Mouse (Mus musculus) spleen, postnatal 36 days (tissue): ENCODE measurements around the gene Gp5.
A peak's percentile ranks its signal among the peaks of the same experiment; 100 is the strongest.
"Not testable (repeated sequence)": the region's sequence is repeated elsewhere in the genome, so short reads cannot be mapped to it uniquely, and the experiment has no call there.

Source experiments
- DNase-seq, 2 experiments: peaks; one replicate each; pipeline ENCODE4 v3.0.0; 2022; ENCODE audit warnings: low spot score in 2 of 2, mixed read lengths in 1 of 2

Gp5 gene

DNA sequence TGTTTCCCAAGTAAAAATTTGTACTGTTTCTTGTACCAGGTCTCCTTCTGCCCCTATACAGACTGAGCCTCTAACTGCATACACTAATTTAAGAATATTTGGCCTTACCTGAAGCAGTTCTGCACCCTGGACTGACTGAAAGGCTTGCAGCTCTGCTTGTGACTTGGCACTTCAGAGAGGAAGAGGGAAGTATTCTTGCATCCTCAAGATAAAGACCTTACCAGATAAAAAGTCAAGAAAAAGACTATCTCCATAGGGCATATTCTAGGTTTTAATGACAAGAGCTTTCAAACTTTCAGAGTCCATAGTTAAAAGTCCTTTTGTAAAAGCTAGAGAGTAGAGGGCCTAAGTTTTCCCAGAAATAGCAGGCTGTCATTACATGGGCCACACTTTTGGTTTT, at the start of gene Gp5:
TSS of gene Gp5 (minus strand) at position 133 of the 400 bp plus-strand sequence.
- no peak for DNase-seq

DNA sequence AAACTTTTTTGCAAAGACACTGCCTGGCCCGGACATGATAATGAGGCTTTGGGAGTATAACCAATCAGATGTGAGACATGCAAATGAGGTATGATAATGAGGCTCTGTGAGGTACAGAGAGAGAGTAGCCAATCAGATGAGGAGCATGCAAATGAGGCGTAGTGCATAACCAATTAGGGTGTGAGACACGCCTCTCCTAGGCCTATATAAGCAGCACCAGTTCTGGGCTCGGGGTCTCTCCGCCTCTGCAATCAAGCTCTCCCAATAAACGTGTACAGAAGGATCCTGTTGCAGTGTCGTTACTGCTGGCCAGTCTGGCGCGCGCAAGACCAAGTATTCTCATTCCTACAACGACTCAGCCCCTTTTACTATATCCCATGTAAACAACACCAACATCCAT, 42.9 kb upstream of the Gp5 start:
- DNase-seq = not testable (repeated sequence)

DNA sequence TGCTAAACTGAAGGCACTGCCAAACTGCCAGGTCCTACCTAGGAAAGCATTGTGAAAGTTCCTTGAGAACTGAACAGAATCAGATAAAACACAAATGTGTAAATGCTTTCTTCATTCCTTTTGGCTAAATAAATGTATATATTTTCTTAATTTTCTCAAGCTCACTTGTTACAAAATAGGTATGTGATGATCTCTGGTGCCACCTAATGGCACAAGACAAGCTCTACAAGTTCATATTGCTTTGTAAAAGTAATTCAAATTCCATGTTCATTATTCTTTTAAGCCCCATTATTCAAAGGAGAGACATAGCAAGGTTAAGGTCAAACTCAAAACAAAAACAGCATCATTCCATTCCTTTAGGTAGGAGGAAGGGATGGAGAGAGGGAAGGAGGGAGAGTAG, 3.7 kb upstream of the Gp5 start:
- peak in 1 of 2 experiments; percentile 11 for DNase-seq

DNA sequence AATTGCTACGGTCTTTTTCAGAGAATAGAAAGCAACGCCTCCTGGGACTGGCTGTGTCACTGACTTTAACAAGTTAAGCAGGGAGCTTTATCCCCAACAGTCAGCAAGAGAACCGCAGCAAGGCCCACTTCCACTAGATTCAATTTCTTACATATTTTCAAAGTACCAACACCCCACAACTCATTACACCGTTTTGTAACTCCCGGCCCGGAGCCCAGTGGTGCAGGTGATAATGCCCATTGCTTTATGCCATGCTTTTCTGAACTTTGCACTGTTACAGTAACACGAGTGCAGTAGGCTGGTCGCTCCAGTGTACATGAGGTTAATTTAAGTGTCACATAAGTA, 436 bp downstream of the Gp5 start:
- no peak for DNase-seq

DNA sequence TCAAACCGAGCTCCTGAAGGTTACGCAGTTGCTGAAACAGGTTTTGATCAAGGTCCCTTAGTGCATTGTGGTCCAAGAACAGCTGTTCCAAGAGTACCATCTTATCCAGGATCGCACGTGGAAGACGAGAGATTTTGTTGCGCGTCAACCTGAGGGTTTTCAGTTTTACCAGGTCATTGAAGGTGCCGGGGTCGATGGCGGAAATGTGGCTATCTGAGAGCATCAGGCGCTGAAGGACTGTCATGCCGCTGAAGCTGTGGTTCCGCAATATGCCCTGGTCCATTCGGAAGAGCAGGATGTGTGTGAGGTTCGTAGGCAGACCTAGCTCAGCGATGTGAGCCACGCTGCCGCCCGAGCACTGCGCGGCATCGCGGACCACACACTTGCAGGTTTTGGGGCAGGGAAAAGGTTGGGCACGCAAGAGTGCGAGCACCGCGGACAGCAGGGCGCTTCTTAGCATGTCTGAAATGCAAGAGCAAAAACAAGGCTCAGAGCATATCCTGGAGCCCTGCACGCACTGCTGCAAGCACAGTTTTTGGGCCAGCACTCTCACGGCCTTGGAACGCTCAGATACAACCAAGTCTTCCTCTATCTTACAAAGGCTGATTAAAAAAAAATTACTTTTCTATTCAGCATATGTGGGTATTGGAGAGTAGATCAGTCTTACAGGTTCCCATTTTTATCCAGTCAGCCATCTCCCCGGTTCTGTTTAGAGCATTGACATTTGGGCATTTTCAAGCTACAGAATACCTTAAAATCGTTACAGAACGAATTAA, 996 bp downstream of the Gp5 start:
- DNase-seq = no peak

DNA sequence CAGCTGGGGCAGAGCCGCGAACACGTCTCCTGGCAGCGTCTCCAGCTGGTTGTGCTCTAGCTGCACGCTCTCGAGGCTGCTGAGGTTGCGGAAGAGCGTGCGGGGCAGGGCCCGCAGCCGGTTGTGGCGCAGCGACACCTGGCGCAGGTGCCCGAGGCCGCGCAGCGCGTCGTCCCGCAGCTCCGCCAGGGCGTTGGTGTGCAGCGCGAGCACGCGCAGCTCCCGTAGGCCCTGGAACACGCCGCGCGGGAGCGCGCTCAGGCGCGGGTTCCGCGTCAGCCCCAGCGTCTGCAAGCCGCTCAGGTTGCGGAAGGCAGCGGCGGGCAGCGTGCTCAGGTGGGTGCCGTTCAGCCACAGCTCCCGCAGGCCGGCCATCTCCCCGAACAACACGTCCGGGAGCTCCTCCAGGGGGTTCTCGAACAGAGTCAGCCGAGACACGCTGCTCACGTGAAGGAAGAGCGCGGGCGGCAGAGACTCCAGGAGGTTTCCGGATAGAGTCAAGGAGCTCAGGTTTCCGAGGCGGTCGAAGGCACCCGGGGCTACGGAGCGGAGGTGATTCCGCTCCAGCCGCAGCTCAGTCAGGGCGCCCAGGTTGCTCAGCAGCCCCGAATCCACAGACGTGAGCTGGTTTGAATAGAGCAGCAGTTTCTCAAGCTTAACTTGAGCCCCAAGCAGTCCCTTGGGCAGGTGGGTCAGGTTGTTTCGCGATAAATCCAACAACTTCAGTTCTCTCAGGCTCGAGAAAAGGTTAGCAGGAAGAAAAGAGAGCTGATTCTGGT, 1.8 kb downstream of the Gp5 start:
- peak; percentile 7 to 8 for DNase-seq

DNA sequence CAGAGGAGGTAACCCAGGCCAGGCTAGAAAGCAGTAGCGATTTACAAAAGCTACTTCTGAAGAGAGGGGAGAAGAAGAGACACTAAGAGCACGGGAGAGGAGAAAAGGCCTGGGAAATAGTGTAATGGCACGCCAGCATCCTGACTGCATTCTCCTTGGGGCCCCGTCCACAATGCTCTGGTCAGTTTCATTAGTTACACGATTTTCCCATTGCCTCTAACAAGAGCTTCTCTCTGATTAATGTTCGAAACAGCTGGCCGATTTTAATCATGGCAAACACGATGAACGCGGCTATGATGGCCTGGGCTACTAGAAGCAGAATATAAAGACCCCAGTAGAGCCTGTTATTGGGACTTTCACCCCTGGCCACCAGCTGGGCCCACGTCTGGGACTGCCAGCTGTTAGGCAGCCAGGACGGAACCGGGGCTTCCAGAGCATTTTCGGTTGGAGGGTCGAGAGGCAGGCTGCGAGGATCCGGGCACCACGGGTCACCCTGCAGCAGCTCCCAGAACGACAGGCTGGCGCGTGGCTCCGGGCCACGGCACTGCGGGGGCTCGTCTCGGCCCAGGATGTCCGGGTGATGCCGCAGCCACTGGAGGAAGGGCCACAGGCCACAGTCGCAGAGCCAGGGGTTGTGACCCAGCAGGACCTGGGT, 2.5 kb downstream of the Gp5 start:
- DNase-seq = no peak

DNA sequence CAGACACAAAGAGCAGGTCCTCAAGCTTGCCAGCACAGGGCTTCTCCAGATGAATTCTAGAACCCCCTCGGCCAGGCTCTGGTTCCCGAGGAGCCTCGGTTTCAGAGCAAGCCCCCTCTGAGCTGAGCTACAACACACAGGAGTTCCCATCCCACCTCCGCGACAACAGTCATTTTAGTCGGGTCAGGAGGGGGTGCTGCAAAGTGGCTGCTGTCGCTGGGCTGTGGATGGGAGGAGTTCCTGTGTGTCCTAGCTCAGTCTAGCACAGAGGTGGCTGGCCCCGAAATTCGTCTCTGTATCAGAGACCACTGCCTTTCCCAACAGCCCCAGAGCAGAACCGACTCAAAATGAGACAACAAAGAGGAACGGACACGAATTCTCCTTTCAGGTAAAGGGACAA, 3.3 kb downstream of the Gp5 start:
- no peak for DNase-seq

DNA sequence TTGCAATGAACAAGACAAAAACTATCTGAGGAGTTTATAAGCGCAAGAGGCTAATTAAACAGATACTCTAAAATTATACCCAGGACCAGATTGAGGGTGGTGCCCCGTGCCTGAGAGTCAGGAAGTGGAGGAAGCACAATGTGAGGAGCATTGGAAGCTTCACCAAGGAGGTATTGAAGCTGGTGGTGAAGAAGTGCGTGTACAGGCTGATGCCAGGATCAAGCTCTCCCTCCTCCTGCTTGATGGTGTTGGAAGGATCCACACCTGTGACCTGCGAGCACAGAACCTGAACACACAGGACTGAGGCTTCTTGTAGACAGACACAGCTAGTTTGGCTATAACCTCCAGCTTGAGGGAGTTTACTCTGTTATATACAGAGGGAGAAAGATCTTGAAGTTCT, 4.5 kb downstream of the Gp5 start:
- DNase-seq = no peak

DNA sequence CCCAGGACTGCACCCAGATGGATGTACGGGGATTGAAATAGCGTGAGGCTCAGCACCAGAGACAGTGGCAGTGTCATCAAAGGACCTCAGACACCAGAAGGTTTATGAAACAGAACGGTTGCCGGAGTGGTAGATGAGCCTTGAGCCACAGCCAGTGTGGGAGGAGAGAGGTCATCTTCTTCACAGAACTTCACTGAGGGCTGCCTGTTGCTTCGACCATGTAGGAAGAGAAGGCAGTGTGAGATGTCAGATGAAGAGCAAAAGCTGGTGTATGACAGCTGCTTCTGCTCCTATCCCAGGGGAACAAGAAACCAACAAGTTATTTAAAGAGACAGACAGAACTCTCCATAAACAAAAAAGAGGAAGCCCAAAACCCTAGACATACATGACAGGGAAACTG, 6.3 kb downstream of the Gp5 start:
- DNase-seq = no peak

DNA sequence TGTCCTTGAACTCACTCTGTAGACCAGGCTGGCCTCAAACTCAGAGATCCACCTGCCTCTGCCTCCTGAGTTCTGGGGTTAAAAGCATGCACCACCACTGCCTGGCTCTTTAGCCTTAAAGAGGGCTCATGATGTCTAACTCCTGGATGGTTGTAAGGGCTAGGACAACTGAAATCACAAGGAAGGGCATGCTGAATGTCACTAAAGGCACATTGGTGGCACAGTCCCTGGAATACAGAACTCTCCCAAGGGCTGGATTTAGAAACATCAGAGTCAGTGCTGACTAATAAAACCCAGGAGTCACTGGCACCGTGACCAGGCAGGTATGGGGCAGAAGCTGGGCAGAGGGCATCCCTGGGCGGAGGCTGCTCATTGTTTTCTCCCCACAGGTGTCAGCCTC, 7.2 kb downstream of the Gp5 start:
- no peak for DNase-seq

DNA sequence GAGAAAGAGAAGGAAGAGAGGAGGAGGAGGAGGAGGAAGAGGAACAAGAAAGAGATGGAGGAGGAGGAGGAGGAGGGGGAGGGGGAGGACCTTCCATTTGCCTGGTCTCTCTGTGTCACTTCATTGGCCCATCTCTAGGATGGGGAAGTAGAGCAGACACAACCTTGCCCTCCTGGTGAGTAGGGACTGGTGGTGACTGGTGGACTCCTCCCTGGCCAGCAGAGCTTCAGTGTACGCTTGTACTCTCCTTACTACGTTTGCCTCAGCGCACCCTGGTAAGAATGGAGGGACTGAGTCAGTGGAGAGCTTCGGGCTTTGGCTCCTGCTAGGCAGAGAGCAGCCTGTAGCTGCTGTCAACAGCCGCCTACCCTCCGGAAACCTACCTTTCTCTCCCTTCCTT, 7.9 kb downstream of the Gp5 start:
- no peak for DNase-seq

DNA sequence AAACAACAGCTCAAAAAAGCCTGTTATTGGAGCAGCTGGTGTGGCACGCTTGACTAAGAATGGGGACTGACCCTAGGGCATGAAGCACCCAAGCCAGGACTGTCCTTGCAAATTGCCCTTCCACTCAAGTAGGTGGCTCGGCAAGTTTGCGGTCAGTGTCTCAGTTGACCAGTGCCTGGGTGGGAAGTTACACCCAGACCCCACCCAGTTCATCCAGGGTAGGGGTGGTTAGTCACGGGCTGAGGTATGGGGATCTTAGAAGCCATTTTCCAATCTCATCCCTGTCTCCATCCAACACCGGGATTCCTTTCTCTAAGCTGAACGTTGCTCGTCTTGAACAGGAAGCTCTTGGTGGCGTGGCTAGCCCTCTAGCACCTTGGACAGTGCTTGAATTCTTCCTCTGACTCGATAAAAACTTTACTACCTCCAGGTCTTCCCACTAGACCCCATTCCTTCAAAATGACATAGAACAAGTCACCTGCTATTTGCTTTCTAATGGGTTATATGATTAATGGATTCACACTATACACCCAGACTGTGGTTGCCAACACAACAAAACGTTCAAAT, 10.8 kb downstream of the Gp5 start:
- DNase-seq = no peak

DNA sequence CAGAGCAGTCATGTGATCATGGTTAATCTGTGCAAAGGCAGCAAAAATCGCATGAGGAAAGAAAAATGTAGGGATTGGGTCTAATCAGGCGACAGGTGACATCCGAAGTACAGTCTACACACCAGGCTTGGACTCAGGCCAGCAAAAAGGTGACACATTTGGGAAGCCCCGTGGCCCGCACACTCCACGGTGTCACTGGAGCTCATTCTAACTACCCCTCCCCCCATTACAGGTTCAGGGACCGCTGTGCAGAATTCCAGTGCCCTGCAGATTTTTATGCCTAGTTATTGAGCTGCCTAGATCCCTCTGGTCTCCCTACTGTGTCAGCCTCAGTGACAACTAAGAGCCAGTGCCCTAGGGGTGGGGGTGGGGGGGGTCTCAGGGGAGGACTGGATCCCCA, 13.1 kb downstream of the Gp5 start:
- no peak for DNase-seq

DNA sequence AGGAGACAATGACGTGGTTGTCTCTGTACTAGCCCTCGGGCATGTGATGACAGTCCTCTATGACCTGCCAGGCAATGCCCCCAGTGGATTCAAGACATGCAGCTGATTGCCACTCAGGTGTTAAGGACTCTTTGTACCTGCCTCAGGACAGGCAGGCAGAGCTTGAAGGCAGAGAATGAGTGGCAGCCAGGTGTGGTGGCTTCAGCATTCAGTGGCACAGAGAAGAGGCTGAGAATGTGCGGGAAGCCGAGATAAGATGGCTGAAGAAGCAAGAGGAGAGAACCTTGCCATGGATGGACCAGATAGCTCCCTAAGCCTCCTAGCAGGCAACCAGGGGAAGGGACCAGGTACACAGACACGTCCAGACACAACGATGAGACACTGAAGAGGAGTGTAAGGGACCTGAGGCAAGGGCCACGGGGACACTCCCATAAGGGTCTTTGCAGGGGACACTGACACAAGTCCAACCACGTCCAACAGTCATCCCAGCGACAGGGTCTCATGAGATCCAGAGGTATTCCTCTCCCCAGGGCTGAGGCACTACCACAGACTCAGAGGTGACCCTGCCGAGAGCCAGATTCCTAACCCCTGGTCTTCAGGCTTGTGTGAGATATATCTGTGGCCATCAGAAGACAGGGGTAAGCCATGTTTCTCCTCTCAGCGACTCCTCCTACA, 13.8 kb downstream of the Gp5 start:
- DNase-seq = no peak

DNA sequence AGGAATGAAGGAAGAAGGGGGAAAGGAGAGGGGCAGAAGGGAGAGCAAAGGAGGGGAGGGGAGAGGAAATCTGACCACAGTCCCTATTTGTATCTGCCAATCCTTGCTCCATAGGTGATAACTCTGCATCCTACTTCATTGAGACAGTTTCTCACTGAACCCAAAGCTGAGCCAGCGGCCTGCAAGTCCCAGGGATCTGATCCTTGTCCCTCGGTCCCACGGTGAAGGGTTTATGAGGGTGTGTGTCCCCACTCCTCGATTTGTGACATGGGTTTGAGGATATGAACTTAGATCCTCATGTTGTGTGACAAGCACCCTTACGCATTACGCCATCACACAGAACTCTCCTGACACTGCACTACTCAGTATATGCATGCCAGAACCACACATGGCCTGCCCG, 15.5 kb downstream of the Gp5 start:
- DNase-seq = no peak

DNA sequence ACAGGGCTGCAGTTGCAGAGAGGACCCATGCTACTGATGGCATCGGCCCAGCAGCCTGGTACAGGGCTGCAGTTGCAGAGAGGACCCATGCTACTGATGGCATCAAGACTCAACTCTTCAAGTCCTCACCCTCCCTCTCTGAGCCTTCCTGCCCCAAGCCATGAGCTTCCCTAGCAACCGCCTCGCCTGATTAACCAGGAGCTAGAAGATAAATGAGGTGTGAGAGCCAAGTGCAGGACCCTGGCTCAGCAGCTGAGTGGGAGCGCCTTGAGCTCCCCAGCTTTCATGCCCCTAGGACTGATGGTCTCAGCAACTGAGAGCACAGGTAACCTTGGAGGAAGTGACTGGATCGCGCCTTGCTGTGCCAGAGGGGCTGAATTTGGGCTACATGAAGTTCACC, 20.1 kb downstream of the Gp5 start:
- DNase-seq = no peak

DNA sequence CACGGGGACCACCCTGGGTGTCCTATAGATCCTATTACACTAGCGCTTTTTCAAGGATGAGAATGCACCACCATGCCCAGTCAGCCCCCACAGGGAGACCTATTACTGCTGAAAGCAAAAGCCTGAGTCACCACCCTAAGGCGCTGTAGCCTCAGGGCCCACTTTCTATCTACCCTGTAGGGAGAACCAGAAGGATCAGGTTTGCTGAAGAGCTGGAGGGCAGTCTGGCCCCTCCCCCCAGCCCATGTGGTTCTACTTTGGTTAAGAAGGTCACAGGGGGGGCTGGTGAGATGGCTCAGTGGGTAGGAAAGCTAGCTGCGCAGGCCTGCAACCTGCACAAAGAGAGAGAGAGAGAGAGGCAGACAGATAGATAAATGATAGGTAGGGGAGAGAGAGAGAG, 24.9 kb downstream of the Gp5 start:
- DNase-seq = no peak

DNA sequence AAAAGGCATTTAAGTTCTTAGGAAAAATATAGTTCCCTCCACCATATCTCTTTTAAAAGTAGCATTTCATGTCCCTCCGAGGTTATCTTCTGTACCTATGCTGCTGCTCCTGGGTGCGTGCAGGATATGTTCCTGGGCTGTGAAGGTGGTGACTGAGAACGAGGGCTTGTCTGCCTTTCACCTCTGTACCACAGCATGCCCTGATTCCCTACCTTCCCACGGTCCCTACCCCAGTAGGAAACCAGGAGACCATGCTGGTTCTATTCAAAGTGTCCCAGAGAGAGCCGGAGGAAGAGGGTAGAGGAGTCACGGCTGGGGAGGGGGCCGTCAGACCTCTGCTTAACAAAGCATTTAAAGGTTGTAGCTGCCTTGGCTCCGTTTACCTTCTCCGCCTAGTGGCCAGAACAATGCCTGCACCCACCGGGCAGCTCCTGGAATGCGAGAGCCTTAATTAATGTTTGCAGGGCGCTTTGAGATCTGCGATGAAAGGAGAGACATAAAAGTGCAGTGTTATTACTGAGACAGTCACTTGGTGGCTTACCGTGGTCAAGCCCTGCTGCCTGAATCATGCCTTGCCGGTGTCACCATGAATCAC, 26.7 kb downstream of the Gp5 start:
- no peak for DNase-seq

DNA sequence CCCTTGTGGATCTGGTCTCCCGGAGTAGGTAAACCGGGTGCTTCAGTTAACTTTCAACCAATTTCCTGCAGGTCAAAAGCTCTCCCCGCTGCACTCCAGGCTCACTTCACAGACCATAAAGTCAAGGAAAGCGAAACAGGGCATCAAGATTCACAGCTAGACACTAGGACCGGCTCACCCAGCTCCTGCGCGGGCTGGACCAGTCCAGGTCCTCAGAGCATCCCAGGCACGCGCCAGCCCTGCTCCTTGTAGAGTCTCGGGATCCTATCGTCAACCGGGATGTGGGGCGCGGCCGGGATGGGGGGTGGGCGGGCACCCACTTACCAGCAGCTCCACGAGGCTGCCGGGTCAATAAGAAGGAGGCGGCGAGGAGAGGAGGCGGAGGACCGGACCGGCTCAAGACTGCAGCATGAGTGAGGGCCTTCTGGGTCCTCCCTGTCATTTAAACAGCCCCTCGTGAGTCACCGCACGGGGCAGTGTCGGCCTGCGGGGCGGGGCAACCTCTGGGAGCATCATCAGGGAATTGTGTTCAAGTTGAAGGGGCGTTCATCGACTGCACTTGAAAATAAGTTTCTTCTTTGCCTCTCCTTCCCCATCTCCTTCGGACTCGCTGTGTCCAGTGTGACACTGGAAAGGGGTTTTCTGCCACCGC, 27.6 kb downstream of the Gp5 start, which contains the start of gene Lrrc15:
TSS of gene Lrrc15 (minus strand) at position 413 of the 652 bp plus-strand sequence.
- DNase-seq = no peak

DNA sequence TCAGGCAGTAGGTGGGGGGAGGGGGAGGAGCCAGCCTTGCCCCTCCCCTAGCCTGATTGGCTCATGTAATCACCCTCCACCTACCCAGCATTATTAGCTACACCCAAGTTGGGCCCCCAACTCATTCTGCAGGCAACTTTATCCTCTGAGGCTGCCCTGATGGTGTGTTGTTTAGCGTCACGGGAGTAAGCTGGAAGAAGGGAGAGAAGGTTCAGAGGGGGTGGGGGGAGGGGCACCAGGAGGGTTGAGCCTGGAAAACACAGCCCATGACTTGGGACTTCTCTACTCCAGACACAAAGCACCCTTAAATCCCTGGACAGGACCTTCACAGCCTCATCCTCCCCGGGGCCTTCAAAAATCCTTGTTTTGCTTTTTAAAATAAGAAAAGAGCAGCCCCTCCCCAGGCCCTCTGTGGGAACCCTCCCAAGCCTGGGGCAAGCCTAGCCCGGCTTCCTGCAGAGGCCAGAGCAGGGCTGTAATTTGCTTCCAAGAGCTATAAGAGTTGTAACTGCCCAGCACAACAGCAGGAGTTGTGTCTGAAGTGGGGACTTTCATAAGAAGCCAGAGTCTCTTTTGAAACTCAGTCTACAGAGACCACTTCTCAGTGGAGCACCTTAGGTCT, 29.8 kb downstream of the Gp5 start:
- DNase-seq = no peak
